Mouse (Mus musculus) hindbrain, embryonic 13.5 days (tissue): Measurements from ENCODE around the gene Mettl7b. TPM values are rescaled to one million over a fixed set of nuclear protein-coding genes. Genes with fewer than 3 reads are reported as not detected.

Experiments
- ATAC-seq: fragments of 200-750 bp; cut with Nextera tagmentation; 2 replicates; pipeline ENCODE4 v1.8.0; 2017; ENCODE audit warnings: moderate TSS enrichment; ENCODE audit not compliant: low FRiP score
- H3K27ac ChIP-seq: fragments of 300-500 bp; sonication (generic); 2 replicates; pipeline ENCODE4 v1.5.1; 2015; ENCODE audit warnings: inconsistent platforms, mild to moderate bottlenecking, moderate library complexity
- H3K27me3 ChIP-seq: fragments of 300-500 bp; sonication (generic); 2 replicates; pipeline ENCODE4 v1.6.1; 2015; ENCODE audit warnings: mild to moderate bottlenecking, inconsistent platforms
- H3K36me3 ChIP-seq: fragments of 300-500 bp; sonication (generic); 2 replicates; pipeline ENCODE4 v1.6.1; 2015; ENCODE audit warnings: mild to moderate bottlenecking, inconsistent platforms
- H3K4me1 ChIP-seq: fragments of 300-500 bp; sonication (generic); replicated peaks from 2 replicates; pipeline ENCODE4 v1.6.1; 2015; ENCODE audit warnings: inconsistent platforms
- H3K4me2 ChIP-seq: fragments of 300-500 bp; sonication (generic); 2 replicates; pipeline ENCODE4 v1.6.1; 2015; ENCODE audit warnings: inconsistent platforms, mild to moderate bottlenecking, moderate library complexity
- H3K4me3 ChIP-seq: fragments of 300-500 bp; sonication (generic); 2 replicates; pipeline ENCODE4 v1.5.1; 2015; ENCODE audit warnings: mild to moderate bottlenecking, inconsistent platforms
- H3K9ac ChIP-seq: fragments of 300-500 bp; sonication (generic); 2 replicates; pipeline ENCODE4 v1.6.1; 2015; ENCODE audit warnings: mild to moderate bottlenecking, inconsistent platforms
- H3K9me3 ChIP-seq: fragments of 300-500 bp; sonication (generic); 2 replicates; pipeline ENCODE4 v1.6.1; 2016; ENCODE audit warnings: inconsistent platforms
- WGBS: fragments of 180-500 bp; shearing (Covaris S2); methylation state at CpG from one replicate; pipeline ENCODE4 v1.1.7; 2015; 5-methylcytosine and 5-hydroxymethylcytosine counted together
- polyA plus RNA-seq: library from polyadenylated mRNA; unstranded; fragments of >200 nt; fragmentation: Nextera tagmentation; extraction: Ambion mirVana; gene quantifications from 2 replicates; pipeline ENCODE4 v1.2.1, GENCODE M21; 2015

Gene Mettl7b
- polyA plus RNA-seq, 1 experiment from 2014 or later = not detected

DNA sequence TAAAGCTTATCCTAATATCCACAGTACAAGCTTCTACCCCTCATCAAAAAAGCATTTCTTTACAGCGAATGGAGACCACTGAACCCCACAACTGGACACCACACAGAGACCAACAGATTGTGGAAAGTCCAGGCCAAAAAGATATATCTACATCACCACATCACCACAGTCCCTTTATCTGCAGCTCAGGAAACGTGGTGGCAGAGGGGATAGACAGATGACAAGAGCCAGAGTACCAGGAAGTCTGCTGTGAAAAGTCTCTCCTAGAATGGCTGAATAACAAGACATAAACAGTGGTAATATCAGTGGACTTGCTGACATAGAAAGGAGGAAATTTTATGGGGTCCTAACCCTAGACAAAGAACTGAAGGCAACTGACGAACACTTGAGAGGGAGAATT, 15.6 kb upstream of the Mettl7b start:
- Histone ChIP-seq H3K27me3 (no peaks in the 10 kb centered on the region), H3K27ac (no peak overlapping the region), H3K4me3 (no peak overlapping the region), H3K4me1 (no peaks in the 10 kb centered on the region; the same call in 1 of the 2 replicates), H3K9me3 (no peaks in the 10 kb centered on the region), H3K36me3 (no peaks in the 10 kb centered on the region), H3K9ac (no peak overlapping the region), H3K4me2 (no peak overlapping the region)
- no peak for ATAC-seq
- 64% methylated on average over 3 of the region's 3 CpGs for WGBS

DNA sequence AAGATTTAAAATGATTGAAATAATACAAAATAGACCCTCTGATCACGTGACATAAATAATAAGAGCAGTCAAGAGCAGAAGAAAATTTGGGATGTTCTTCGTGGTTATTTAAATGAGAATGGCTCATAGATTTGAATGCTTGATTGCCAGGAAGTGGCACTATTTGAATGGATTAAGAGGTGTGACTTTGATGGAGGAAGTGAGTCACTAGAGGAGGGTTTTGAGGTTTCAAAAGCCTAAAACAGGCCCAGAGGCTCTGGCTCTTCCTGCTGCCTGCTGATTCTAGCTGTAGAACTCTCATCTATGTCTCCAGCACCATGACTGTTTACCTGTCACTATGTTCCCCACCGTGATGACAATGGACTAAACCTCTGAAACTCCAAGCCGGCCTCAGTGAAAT, 12.1 kb upstream of the Mettl7b start:
- H3K27ac ChIP-seq = no peak overlapping the region
- ATAC-seq = no peak
- WGBS = 77% methylated on average over 4 of the region's 4 CpGs

DNA sequence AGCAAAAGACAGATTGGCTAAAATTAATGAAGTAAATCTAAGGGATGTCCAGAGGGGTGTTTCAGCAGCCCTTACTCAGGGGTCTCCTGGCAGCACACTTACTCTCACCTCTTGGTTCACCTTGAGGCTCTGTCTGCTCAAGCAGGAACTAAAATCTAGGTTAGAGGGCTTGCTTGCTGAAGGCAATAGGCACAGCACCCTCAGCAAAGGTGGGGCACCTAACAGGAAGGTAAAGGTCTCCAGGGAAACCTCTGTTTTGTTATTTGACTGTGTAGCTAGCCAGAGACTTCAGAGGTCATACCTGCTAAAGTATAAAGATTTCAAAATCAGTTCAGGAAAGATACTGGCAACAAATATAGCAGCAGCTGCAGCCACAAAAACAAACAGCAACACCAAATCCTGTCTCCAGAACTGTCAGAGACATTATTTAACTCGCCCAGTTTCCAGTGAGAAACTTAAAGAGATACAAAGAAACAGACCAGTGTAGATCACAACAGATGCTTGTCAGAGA, 10.0 kb upstream of the Mettl7b start:
- no peaks in the 10 kb centered on the region for H3K4me1 ChIP-seq
- no peak overlapping the region for H3K4me2 ChIP-seq
- H3K9ac ChIP-seq = no peak overlapping the region
- WGBS = 53% methylated on average over 1 of the region's 1 CpGs
- H3K4me3 ChIP-seq = no peak overlapping the region
- no peak for ATAC-seq
- H3K27ac ChIP-seq = no peak overlapping the region
- no peaks in the 10 kb centered on the region for H3K36me3 ChIP-seq
- no peaks in the 10 kb centered on the region for H3K9me3 ChIP-seq
- no peaks in the 10 kb centered on the region for H3K27me3 ChIP-seq

More for the DNA sequence above, 12.1 kb upstream of the Mettl7b start:
- no peaks in the 10 kb centered on the region for H3K9me3 ChIP-seq
- H3K4me2 ChIP-seq = no peak overlapping the region
- H3K36me3 ChIP-seq = no peaks in the 10 kb centered on the region
- H3K9ac ChIP-seq = no peak overlapping the region
- no peaks in the 10 kb centered on the region; the same call in 1 of the 2 replicates for H3K4me1 ChIP-seq
- H3K27me3 ChIP-seq = no peaks in the 10 kb centered on the region
- no peak overlapping the region for H3K4me3 ChIP-seq

DNA sequence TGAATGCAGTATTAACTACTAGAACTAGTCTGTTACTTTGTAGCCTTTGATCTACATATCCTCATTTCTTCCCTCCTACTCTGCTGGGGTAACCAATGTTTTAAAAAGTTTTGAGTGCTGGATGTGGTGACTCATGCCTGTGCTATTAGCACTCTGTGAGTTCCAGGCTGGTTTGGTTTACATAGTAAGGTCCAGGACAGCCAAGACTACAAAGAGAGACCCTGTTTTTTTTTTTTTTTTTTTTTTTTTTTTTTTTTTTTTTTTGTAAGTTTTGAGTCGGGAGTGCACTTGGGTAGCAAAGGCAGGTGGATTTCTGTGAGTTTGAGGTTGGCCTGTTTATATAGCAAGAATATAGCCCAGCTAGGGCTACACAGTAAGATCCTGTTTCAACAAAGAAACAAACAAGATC, 7.6 kb upstream of the Mettl7b start:
- Histone ChIP-seq H3K4me3 (no peak overlapping the region), H3K9me3 (no peaks in the 10 kb centered on the region), H3K36me3 (no peaks in the 10 kb centered on the region), H3K27me3 (no peaks in the 10 kb centered on the region), H3K27ac (no peak overlapping the region), H3K9ac (no peak overlapping the region), H3K4me1 (no peaks in the 10 kb centered on the region), H3K4me2 (no peak overlapping the region)
- 33% methylated on average over 1 of the region's 1 CpGs for WGBS
- ATAC-seq = no peak

DNA sequence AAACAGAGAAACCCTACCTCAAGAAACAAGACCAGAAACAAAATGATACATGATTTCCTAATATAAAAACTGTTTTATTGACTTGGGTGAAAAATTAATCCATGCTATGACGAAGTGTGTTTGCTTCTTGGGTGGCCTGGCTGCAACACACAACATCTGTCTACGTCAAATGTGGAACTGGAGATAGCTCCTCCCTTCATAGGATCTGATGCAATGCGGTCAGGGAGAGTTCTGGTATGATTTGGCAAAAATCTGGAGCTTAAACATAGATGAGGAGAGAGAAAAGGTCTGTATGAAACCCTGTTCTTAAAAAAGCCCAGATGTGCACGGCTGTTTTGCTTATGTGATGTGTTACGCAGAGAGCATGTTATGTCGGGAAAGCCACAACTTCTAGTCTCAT, 5.1 kb upstream of the Mettl7b start:
- 87% methylated on average over 6 of the region's 6 CpGs for WGBS
- H3K4me3 ChIP-seq = no peak overlapping the region
- H3K27ac ChIP-seq = no peak overlapping the region
- H3K9ac ChIP-seq = no peak overlapping the region
- no peak for ATAC-seq
- H3K4me1 ChIP-seq = no peaks in the 10 kb centered on the region
- H3K36me3 ChIP-seq = no peaks in the 10 kb centered on the region
- no peaks in the 10 kb centered on the region for H3K9me3 ChIP-seq
- no peak overlapping the region for H3K4me2 ChIP-seq
- no peaks in the 10 kb centered on the region for H3K27me3 ChIP-seq

DNA sequence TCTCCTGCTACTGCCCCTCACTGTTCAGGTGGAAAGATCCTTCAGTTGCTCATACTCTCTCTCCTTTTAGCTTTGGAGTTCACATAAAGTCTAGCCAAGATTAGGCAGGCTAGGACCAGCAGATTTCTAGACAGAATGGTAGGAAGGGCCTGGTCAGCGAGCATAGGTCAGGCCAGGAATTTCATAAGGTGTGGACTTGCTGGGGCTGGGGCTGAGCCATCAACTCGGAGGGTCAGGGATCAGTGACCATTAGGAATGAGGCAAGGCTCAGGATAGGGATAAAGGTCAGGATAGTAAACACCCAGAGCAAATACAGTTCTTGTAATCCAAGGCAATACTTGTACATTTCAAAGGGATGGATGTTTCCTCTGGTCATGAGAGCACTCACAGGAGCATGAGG, 4.2 kb upstream of the Mettl7b start:
- no peak for ATAC-seq
- Histone ChIP-seq H3K27ac (no peak overlapping the region), H3K9me3 (no peaks in the 10 kb centered on the region), H3K27me3 (no peaks in the 10 kb centered on the region), H3K4me1 (no peaks in the 10 kb centered on the region), H3K4me3 (no peak overlapping the region), H3K4me2 (no peak overlapping the region), H3K9ac (no peak overlapping the region), H3K36me3 (no peaks in the 10 kb centered on the region)
- 74% methylated on average over 2 of the region's 2 CpGs for WGBS

DNA sequence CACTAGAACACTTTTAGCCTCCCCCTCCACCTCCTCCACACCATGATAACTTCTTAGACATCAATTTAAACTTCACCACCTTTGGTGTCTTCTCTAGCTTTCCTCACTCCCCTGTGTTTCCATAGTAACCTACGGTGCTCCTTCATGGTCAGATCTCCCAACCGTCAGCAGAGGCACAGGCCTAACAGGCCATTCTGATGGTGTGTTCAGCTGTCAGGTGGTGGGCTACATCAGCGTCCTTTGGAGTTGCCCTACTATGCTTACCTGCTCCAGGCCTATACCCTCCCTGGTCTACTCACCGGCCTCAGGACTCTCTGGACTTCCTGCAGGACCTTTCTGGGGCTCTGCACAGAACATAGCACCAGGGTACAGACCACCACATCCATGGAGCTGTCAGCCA, 646 bp downstream of the Mettl7b start:
- Histone ChIP-seq H3K4me2 (no peak overlapping the region), H3K27me3 (no peaks in the 10 kb centered on the region), H3K4me3 (no peak overlapping the region), H3K27ac (no peak overlapping the region), H3K9ac (no peak overlapping the region), H3K4me1 (no peaks in the 10 kb centered on the region), H3K36me3 (no peaks in the 10 kb centered on the region), H3K9me3 (no peaks in the 10 kb centered on the region)
- WGBS = 78% methylated on average over 4 of the region's 4 CpGs
- no peak for ATAC-seq

DNA sequence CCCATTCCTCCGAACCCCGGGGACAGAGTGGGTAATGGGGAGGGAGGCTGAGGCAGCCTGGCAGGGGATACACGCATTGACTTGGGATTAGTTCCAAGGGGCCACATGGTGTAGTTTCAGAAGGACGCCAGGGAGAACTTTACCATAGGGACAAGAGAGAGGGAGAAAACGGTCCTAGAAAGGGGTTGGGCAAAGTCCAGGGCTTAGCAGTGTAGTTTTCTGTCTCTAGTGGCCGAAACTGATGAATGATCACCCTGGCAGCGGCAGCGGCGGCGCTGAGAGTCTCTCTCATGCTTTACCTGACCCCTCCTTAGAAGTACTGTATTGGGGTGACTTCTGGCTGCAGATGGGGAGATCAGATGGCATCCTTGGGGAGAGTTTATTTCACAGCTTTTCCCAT, 2.4 kb downstream of the Mettl7b start:
- WGBS = 85% methylated on average over 10 of the region's 10 CpGs
- Histone ChIP-seq H3K9ac (no peak overlapping the region), H3K36me3 (no peaks in the 10 kb centered on the region), H3K4me2 (no peak overlapping the region), H3K27ac (no peak overlapping the region), H3K4me1 (no peaks in the 10 kb centered on the region), H3K27me3 (no peaks in the 10 kb centered on the region), H3K9me3 (no peaks in the 10 kb centered on the region), H3K4me3 (no peak overlapping the region)
- no peak for ATAC-seq

DNA sequence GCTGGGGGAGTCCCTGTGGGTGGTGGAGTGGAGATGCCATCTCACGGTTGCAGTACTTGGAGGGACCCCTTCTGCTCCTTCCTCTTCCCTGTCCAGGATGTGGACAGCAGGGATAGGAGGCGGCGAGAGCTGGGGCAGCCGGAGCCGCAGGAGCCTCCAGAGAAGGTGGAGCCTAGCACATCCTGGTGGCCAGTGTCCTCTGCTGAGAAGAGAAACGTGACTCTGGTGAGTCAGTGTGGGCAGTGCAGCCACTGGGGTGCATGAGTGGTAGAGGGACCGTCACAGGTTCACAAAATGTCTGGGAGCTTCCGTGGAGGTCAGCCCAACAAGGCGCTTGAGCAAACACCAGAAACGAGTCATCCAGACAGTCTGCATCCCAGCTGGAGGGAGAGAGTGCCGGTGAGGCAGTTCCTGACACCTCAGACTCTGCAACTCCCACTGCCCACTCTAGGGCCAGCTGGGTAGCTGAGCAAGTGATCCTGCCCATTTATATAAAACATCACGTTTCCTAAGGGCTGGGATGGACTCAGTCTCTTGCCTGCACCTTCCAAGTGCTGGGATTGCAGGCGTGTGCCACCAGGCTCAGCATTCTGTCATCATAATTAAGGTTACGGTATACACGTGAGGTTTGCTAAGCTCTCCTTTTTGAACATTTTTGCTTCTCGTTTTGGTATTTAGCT, 10.4 kb downstream of the Mettl7b start:
- H3K27me3 ChIP-seq = no peaks in the 10 kb centered on the region
- H3K4me2 ChIP-seq = no peak overlapping the region
- no peak for ATAC-seq
- H3K4me3 ChIP-seq = no peak overlapping the region
- H3K9ac ChIP-seq = no peak overlapping the region
- no peaks in the 10 kb centered on the region for H3K9me3 ChIP-seq
- no peak overlapping the region for H3K27ac ChIP-seq
- WGBS = 70% methylated on average over 16 of the region's 16 CpGs
- no peaks in the 10 kb centered on the region for H3K36me3 ChIP-seq
- no peaks in the 10 kb centered on the region for H3K4me1 ChIP-seq

DNA sequence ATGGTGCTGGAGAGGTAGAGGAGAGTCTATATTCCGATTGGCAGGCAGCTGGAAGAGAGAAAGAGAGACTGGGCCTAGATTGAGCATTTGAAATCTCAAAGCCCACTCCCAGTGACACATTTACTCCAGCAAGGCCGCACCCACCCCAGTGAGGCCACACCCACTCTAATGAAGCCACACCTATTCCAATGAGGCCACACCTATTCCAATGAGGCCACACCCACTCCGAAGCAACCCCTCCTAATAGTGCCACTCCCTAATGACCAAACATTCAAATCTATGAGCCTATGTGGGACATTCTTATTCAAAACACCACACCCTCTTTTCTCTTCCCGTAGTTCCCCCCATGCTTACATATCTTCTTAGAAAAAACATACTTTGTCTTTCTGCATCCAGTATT, 13.3 kb downstream of the Mettl7b start:
- Histone ChIP-seq H3K27me3 (peaks cover 4% of the 10 kb centered on the region; the same call in 1 of the 2 replicates), H3K36me3 (no peaks in the 10 kb centered on the region), H3K27ac (no peak overlapping the region), H3K4me2 (no peak overlapping the region), H3K4me3 (no peak overlapping the region), H3K4me1 (no peaks in the 10 kb centered on the region), H3K9me3 (no peaks in the 10 kb centered on the region), H3K9ac (no peak overlapping the region)
- 96% methylated on average over 4 of the region's 4 CpGs for WGBS
- no peak for ATAC-seq

DNA sequence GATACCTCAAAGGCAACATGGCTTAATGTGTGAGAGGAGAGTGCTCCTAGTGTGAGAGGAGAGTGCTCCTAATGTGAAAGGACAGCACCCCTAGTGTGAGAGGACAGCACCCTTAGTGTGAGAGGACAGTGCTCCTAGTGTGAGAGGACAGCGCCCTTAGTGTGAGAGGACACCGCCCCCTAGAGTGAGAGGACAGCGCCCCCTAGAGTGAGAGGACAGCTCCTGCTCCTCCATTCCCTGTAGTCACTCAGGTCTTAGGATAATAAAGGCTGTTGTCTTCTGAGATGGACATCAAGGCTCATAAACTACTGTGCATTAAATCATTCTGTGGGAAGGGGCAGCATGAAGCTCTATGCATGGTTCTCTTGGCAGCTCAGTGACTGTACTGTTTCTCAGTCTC, 15.1 kb downstream of the Mettl7b start:
- no peak overlapping the region for H3K9ac ChIP-seq
- H3K4me3 ChIP-seq = no peak overlapping the region
- no peak for ATAC-seq
- WGBS = 17% methylated on average over 3 of the region's 3 CpGs
- peaks cover 4% of the 10 kb centered on the region; the same call in 1 of the 2 replicates for H3K27me3 ChIP-seq
- no peaks in the 10 kb centered on the region for H3K4me1 ChIP-seq
- H3K4me2 ChIP-seq = no peak overlapping the region
- H3K27ac ChIP-seq = no peak overlapping the region
- H3K9me3 ChIP-seq = no peaks in the 10 kb centered on the region
- no peaks in the 10 kb centered on the region for H3K36me3 ChIP-seq

DNA sequence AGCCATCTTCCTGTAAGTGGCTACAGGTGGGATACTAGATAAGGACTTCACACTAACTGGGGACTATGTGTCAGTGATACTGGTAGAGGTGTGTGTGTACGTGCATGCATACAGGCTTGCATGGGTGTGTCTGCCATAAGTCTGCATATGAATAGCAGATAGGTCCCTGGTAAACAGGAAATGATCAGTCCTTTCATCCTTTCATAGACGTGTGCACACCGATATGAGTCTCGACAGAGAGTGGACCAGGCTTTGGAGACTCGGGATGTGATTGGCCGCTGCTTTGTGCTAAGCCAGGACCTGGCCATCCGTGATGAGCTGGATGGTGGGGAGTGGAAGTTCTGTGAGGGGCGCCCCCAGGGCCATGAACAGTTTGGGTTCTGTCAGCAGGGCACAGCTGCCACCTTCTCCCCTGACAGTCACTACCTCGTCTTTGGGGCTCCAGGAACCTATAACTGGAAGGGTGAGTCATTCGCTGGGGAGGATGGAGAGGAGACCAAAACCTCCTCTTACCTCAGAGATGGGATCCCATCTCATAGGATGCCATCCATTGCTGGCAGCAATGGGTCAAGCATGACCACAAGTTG, 20.2 kb downstream of the Mettl7b start:
- Histone ChIP-seq H3K4me2 (no peak overlapping the region), H3K27ac (no peak overlapping the region), H3K9ac (no peak overlapping the region), H3K27me3 (peaks cover 17% of the 10 kb centered on the region), H3K4me1 (no peaks in the 10 kb centered on the region), H3K9me3 (no peaks in the 10 kb centered on the region), H3K36me3 (no peaks in the 10 kb centered on the region), H3K4me3 (no peak overlapping the region)
- WGBS = 86% methylated on average over 10 of the region's 10 CpGs
- ATAC-seq = no peak

DNA sequence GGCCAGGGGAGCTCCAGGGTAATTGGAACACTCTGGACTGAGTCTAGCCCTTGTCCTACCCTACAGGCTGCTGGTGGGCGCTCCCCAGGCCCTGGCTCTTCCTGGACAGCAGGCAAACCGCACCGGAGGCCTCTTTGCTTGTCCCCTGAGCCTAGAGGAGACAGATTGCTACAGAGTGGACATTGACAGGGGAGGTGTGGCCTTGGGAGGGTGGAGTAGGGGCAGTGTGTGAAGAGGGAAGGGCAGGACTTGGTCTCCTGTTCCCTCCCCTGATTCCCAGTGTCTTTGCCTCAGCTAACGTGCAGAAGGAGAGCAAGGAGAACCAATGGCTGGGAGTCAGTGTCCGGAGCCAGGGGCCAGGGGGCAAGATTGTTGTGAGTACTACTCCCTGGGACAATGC, 21.8 kb downstream of the Mettl7b start:
- no peak overlapping the region for H3K4me2 ChIP-seq
- no peak overlapping the region for H3K9ac ChIP-seq
- H3K4me1 ChIP-seq = peaks cover 7% of the 10 kb centered on the region
- WGBS = 62% methylated on average over 5 of the region's 5 CpGs
- H3K36me3 ChIP-seq = no peaks in the 10 kb centered on the region
- no peak overlapping the region for H3K4me3 ChIP-seq
- no peak for ATAC-seq
- no peaks in the 10 kb centered on the region for H3K9me3 ChIP-seq
- no peak overlapping the region for H3K27ac ChIP-seq
- peaks cover 30% of the 10 kb centered on the region for H3K27me3 ChIP-seq
